Mouse (Mus musculus): ENCODE measurements around the gene Mettl9.

DNA sequence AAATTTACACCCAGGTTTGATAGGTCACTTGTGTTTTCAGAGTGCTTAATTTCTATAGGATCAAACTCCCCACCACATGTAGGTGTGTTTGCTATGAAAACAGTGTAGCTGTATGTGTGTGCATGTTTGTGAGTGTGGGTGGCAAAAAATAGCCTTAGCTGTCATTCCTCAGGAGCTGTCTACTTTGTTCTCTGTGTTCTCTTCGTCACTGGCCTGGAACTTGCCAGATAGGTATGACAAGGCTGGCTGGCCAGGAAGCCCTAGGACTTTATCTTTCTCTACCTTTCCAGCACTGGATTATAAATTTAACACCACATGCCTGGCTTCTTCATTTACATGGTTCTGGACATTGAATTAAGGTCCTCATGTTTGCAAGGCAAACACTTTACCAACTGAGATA lies 10.0 kb downstream of the Mettl9 start:
- no peak for TF ChIP-seq CTCF (IDR thresholded peaks at IDR 0.05)
- TF ChIP-seq EP300 (IDR thresholded peaks at IDR 0.05; ENCODE audit: insufficient read depth, low read depth, low read length): no peak
- TF ChIP-seq POLR2A (IDR thresholded peaks at IDR 0.05; ENCODE audit: insufficient read depth, low read depth, low read length): no peak
